Mouse (Mus musculus) liver, adult 2 months (tissue): ENCODE results near the gene Gp1ba. TPM values are rescaled to one million over a fixed set of nuclear protein-coding genes. Genes with fewer than 3 reads are reported as not detected.
A peak's percentile ranks its signal among the peaks of the same experiment; 100 is the strongest.

Experiments
- DNase-seq: peaks from one replicate; pipeline ENCODE4 v3.0.0-alpha.2; 2011; ENCODE audit warnings: low read depth, low spot score; ENCODE audit errors: extremely low read depth
- H3K27ac ChIP-seq: fragments of 200-500 bp; replicated peaks from 2 replicates; pipeline ENCODE4 v1.5.1; 2012; ENCODE audit warnings: low read depth, mild to moderate bottlenecking, control low read depth, inconsistent platforms, low read length; ENCODE audit not compliant: insufficient read depth
- H3K27me3 ChIP-seq: fragments of 200-500 bp; 2 replicates; pipeline ENCODE4 v1.6.1; 2012; ENCODE audit warnings: mild to moderate bottlenecking, moderate library complexity, low read length, inconsistent platforms; ENCODE audit not compliant: control insufficient read depth, insufficient read depth
- H3K36me3 ChIP-seq: fragments of 200-500 bp; 2 replicates; pipeline ENCODE4 v1.6.1; 2012; ENCODE audit warnings: low read length, inconsistent platforms; ENCODE audit not compliant: control insufficient read depth, insufficient read depth
- H3K4me1 ChIP-seq: fragments of 200-500 bp; 2 replicates; pipeline ENCODE4 v1.6.1; 2011; ENCODE audit warnings: low read length; ENCODE audit not compliant: control insufficient read depth, insufficient read depth
- H3K4me3 ChIP-seq: fragments of 200-500 bp; 2 replicates; pipeline ENCODE4 v1.5.1; 2011; ENCODE audit warnings: low read depth, mild to moderate bottlenecking, control low read depth, low read length, moderate library complexity; ENCODE audit not compliant: insufficient read depth
- H3K79me2 ChIP-seq: fragments of 200-500 bp; 2 replicates; pipeline ENCODE4 v1.6.1; 2012; ENCODE audit warnings: inconsistent platforms, mild to moderate bottlenecking, low read length, moderate library complexity; ENCODE audit not compliant: control insufficient read depth, insufficient read depth
- H3K9ac ChIP-seq: fragments of 200-500 bp; 2 replicates; pipeline ENCODE4 v1.6.1; 2012; ENCODE audit warnings: low read depth, mild to moderate bottlenecking, control low read depth, inconsistent platforms, low read length
- CTCF ChIP-seq: fragments of 200-500 bp; IDR thresholded peaks from 2 replicates; pipeline ENCODE4 v1.5.1; 2011; ENCODE audit warnings: low read depth, low read length, control low read depth
- POLR2A ChIP-seq: fragments of 200-500 bp; IDR thresholded peaks from 2 replicates; pipeline ENCODE4 v1.6.1; 2011; ENCODE audit warnings: low read length, control low read depth; ENCODE audit not compliant: insufficient read depth; ENCODE audit errors: extremely low read depth
- WGBS: fragments of 180-500 bp; shearing (Covaris S2); methylation state at CpG from one replicate; pipeline ENCODE4 v1.1.7; 2018; 5-methylcytosine and 5-hydroxymethylcytosine counted together
- polyA plus RNA-seq: library from polyadenylated mRNA; depleted of rRNA; stranded (reverse); fragments of >200 nt; gene quantifications from 2 replicates; pipeline ENCODE4 v1.2.3, GENCODE M21; 2012
- total RNA-seq: library from RNA; depleted of rRNA; stranded (reverse); fragments of >200 nt; gene quantifications from 2 replicates; pipeline ENCODE4 v1.2.3, GENCODE M21; 2014

Gp1ba gene
- total and polyA plus RNA-seq, 2 experiments, result 0.09 TPM; not detected in 1

GRCm38 (mm10) chr11:70648512-70648911 is 9.6 kb downstream of the Gp1ba start:
- Histone ChIP-seq H3K9ac (peak overlapping the region; percentile 14; the same call in 1 of the 2 replicates), H3K4me1 (peaks cover 29% of the 10 kb centered on the region), H3K4me3 (peak overlapping the region; percentile 77; the same call in 1 of the 2 replicates), H3K27ac (no peak overlapping the region), H3K79me2 (peaks cover 30% of the 10 kb centered on the region), H3K36me3 (peaks cover 38% of the 10 kb centered on the region), H3K27me3 (no peaks in the 10 kb centered on the region)
- TF ChIP-seq CTCF, result no peak
- no peak for TF ChIP-seq POLR2A
- 31% methylated on average over 4 of the region's 4 CpGs for WGBS
- no peak for DNase-seq

- DNase-seq, result no peak
- H3K4me3 ChIP-seq, result no peak overlapping the region
- TF ChIP-seq POLR2A, result no peak
- TF ChIP-seq CTCF, result no peak
- no peaks in the 10 kb centered on the region for H3K27me3 ChIP-seq
- peak overlapping the region; percentile 13; the same call in 1 of the 2 replicates for H3K27ac ChIP-seq
- WGBS, result 52% methylated on average over 8 of the region's 8 CpGs
- peaks cover 29% of the 10 kb centered on the region for H3K4me1 ChIP-seq
- peaks cover 38% of the 10 kb centered on the region for H3K36me3 ChIP-seq
- H3K79me2 ChIP-seq, result peaks cover 37% of the 10 kb centered on the region
- H3K9ac ChIP-seq, result no peak overlapping the region
Observed at GRCm38 (mm10) chr11:70649185-70649734, 10.3 kb downstream of the Gp1ba start.

DNA sequence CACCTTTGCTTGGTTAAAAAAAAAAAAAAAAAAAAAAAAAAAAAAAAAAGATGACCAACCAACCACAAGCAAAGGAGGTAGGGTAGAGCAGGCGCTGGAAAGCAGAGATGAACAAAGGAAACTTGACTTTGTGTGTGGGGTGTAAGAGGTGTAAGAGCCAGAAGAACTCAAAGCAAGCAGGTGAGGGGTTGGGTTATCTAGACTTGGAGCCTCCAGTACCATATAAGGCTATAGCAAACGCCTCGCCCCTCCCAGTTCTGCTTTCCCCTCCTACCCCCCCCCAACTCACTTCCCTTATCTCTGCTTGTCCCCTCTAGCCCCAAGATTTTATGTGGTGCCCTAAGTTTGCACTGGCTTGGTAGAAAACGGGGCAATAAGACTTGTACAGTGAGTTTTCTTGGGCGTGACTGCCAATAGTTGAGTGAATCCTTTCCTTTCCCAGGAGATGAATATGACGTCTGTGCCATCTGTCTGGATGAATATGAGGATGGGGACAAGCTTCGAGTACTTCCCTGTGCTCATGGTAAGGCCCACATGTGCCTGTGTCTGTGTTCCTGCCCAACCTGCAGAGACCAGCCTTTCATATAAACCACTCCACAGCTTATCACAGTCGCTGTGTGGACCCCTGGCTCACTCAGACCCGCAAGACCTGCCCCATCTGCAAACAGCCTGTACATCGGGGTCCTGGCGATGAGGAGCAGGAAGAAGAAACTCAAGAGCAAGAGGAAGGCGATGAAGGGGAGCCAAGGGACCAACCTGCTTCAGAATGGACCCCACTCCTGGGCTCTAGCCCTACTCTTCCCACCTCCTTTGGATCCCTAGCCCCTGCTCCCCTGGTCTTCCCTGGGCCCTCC is 11.6 kb downstream of the Gp1ba start:
- Histone ChIP-seq H3K9ac (no peak overlapping the region; the same call in 1 of the 2 replicates), H3K4me3 (no peak overlapping the region), H3K27ac (no peak overlapping the region), H3K27me3 (no peaks in the 10 kb centered on the region), H3K79me2 (peaks cover 39% of the 10 kb centered on the region), H3K36me3 (peaks cover 36% of the 10 kb centered on the region), H3K4me1 (peaks cover 29% of the 10 kb centered on the region)
- TF ChIP-seq POLR2A, result no peak
- no peak for DNase-seq
- 71% methylated on average over 12 of the region's 12 CpGs for WGBS

- peaks cover 38% of the 10 kb centered on the region for H3K79me2 ChIP-seq
- H3K4me1 ChIP-seq, result peaks cover 21% of the 10 kb centered on the region
- H3K4me3 ChIP-seq, result no peak overlapping the region
- H3K27me3 ChIP-seq, result no peaks in the 10 kb centered on the region
- DNase-seq, result no peak
- 40% methylated on average over 2 of the region's 2 CpGs for WGBS
- H3K27ac ChIP-seq, result no peak overlapping the region
- H3K9ac ChIP-seq, result no peak overlapping the region
- H3K36me3 ChIP-seq, result peaks cover 36% of the 10 kb centered on the region
- TF ChIP-seq CTCF (no peak), POLR2A (no peak)
Observed at GRCm38 (mm10) chr11:70651391-70651790, 12.5 kb downstream of the Gp1ba start.

DNA sequence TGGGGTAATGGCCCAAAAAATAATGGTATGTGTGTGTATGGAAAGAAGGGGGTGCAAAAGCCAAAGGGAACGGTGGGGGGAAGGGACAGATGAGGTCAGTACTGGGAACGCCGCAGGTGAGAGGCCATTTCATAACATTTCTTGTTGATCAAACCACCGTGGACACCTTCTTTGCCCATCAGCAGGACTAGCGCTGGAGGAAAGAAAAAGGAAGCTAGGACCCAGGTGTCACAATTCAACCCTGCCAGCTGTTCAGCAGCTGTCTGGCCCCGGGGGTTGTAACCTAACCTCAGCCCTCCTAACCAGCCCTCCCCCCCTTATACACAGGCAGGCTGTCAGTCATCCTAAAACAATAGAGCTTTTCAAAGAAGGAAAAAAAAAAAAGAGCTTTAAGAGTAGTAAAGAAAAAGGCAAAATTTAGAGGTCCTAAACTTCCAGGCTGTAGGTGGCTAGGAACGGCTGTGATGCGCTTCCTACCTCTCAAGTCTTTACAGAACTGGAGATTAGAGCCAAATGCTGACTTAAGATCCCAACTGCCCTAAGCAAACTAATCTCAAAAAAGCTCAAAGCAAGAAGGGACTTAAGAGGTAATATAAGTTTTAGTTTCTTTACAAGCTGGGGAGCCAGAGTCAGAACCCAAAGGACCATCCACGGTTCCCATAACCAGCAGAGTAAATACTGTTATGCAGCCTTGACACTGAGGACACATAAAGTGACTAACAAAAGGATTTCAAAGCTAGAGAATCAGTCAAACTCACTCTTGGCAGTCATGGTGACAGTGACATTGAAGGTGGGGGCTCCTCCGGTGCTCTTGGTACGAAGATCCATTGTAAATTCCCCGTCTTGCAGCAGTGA is 13.3 kb downstream of the Gp1ba start:
- no peaks in the 10 kb centered on the region for H3K27me3 ChIP-seq
- no peak for TF ChIP-seq CTCF
- no peak for TF ChIP-seq POLR2A
- H3K9ac ChIP-seq, result peak overlapping the region; percentile 98
- WGBS, result 22% methylated on average over 12 of the region's 12 CpGs
- H3K4me3 ChIP-seq, result peak overlapping the region; percentile 96
- peaks cover 23% of the 10 kb centered on the region for H3K4me1 ChIP-seq
- peak overlapping the region; percentile 42 for H3K27ac ChIP-seq
- peaks cover 34% of the 10 kb centered on the region for H3K79me2 ChIP-seq
- DNase-seq, result no peak
- H3K36me3 ChIP-seq, result peaks cover 36% of the 10 kb centered on the region
